Mouse (Mus musculus) G1E (cell line): ENCODE results near the gene Odf3b.

ENCODE experiments used
- CTCF ChIP-seq: IDR thresholded peaks from 2 replicates; pipeline ENCODE4 v1.5.1; 2012; ENCODE audit warnings: low read depth, low read length, inconsistent platforms, mixed read lengths
- GATA1 ChIP-seq: IDR thresholded peaks from 2 replicates; pipeline ENCODE4 v1.6.1; 2012; ENCODE audit warnings: borderline replicate concordance, low read length, inconsistent platforms, mixed read lengths
- TAL1 ChIP-seq: conservative IDR thresholded peaks from 2 replicates; pipeline ENCODE4 v1.6.1; 2012; ENCODE audit warnings: low read depth, low read length, inconsistent platforms, mixed read lengths

DNA sequence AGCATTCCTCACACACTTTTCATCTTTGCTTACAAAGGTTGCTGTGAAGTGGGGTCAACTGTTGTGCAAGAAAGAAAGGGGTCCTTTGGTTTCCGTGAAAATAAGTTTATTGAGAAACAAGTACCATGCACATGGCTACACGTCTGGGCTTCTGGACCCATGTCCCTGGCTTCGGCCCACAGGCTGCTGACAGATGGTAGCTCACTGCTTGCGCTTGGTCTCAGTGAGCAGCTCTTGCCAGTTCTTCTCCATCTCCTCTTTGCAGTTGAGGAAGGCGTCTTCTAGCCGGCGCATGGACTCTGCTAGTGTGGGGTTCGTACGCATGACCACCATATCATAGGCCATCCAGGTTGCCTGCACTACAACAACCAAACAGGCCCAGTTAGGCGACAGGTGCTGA is 11.0 kb upstream of the Odf3b start:
- TF ChIP-seq CTCF, result no peak
- no peak for TF ChIP-seq TAL1
- no peak for TF ChIP-seq GATA1
